Mouse (Mus musculus): Measurements from ENCODE around the gene Fosl1. TPM values are rescaled to one million over a fixed set of nuclear protein-coding genes. Genes with fewer than 3 reads are reported as not detected.
A peak's percentile ranks its signal among the peaks of the same experiment; 100 is the strongest.

The Fosl1 gene
- polyA plus RNA-seq, 1 experiment from 2014 or later: not detected

DNA sequence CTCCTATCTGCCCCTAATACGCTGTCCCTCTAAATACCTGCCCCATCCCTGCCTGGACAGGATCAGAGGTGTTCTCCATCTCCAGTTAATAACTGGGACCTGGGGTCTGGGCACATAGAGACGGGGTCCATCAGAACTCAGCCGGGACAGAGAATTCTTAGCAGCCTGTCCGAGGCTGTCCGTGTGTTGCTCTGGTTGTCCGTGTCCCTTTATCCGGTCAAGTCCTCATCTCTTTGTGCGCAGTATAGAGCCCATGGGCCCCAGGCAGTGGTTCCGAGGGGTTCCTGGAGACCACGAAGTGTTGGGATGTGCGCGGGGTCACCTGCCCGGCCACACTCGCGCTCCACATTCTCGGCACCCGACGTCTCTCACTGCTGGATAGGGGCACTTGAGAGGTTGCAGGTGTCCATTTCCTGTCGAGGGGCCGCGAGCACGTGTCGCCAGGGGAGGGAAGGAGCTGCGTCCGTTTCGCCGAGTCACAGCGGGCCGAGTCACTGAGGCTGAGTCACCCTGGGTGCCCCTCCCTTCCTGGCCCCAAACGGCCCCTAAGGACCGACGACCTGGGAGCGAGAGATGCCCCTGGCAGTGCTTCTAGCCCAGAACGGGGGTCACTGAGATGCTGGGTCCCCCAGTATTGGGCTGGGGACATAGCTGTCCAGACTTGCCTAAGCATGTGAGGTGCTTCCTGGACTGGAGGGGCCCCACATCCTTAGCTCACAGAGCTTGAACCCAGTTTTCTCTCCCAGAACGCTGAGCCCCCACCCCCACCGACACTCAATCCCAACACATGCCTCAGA, 1.2 kb downstream of the Fosl1 start:
- Histone ChIP-seq H3K4me1 (peaks cover 18% of the 10 kb centered on the region), H3K9me3 (no peaks in the 10 kb centered on the region), H3K4me3 (replicated peaks) (peak overlapping the region; percentile 51), H3K27me3 (peaks cover 78% of the 10 kb centered on the region), H3K4me2 (peak overlapping the region; percentile 86), H3K9ac (0 out of 2 replicates have a peak overlapping the region, but pooled peaks have one; percentile 63), H3K36me3 (replicated peaks) (no peaks in the 10 kb centered on the region), H3K27ac (no peak overlapping the region)
- ATAC-seq (ENCODE audit: low FRiP score): no peak
- WGBS: 7% methylated on average over 36 of the region's 36 CpGs

DNA sequence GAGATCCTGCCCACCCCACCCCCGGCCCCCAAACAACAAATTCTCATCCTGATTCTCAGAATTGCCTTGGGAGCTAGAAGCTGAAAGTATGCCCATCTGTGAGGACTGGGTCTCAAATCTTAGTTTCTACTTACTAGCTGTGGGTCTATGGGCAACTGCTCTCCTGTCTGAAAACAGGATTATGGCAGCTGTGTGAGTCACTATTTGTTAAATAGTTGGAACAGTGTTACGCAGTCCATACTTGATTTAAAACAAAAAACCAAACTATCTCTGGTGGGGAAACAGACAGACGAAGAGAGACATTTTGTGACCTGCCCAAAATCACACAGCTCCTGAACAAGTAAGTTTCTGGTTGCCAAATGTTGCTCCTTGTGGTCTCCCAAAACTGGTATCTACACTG, 2.3 kb downstream of the Fosl1 start:
- Histone ChIP-seq H3K9me3 (no peaks in the 10 kb centered on the region), H3K27me3 (peaks cover 72% of the 10 kb centered on the region), H3K27ac (no peak overlapping the region), H3K9ac (no peak overlapping the region), H3K36me3 (replicated peaks) (peaks cover 8% of the 10 kb centered on the region; the same call in 1 of the 2 replicates), H3K4me1 (peaks cover 18% of the 10 kb centered on the region), H3K4me3 (replicated peaks) (no peak overlapping the region), H3K4me2 (no peak overlapping the region)
- WGBS: 91% methylated on average over 3 of the region's 3 CpGs
- ATAC-seq (ENCODE audit: low FRiP score): no peak

DNA sequence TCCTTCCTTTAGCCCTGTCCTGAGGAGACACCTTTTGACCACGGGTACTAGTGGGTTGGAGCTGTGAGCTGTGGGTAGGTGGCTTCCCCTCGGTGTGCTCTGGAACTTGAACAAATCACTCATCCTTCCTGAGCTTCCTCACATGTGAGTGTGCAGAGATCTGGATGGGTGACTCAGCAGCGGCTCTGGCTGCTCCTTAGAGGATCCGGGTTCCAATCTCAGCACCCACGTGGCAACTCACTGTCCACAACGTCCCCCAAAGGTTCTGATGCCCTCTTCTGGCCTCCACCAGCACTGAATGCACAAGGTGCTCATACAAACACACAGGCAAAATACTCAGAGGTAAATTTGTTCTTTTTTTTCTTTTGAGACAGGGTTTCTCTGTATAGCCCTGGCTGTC, 4.4 kb downstream of the Fosl1 start:
- H3K9ac ChIP-seq: no peak overlapping the region
- H3K36me3 ChIP-seq (replicated peaks): peaks cover 11% of the 10 kb centered on the region; the same call in 1 of the 2 replicates
- peaks cover 39% of the 10 kb centered on the region for H3K4me1 ChIP-seq
- no peak for ATAC-seq (ENCODE audit: low FRiP score)
- no peak overlapping the region for H3K27ac ChIP-seq
- H3K4me3 ChIP-seq (replicated peaks): no peak overlapping the region
- WGBS: 89% methylated on average over 6 of the region's 6 CpGs
- H3K4me2 ChIP-seq: no peak overlapping the region
- H3K27me3 ChIP-seq: peaks cover 56% of the 10 kb centered on the region
- no peaks in the 10 kb centered on the region for H3K9me3 ChIP-seq

DNA sequence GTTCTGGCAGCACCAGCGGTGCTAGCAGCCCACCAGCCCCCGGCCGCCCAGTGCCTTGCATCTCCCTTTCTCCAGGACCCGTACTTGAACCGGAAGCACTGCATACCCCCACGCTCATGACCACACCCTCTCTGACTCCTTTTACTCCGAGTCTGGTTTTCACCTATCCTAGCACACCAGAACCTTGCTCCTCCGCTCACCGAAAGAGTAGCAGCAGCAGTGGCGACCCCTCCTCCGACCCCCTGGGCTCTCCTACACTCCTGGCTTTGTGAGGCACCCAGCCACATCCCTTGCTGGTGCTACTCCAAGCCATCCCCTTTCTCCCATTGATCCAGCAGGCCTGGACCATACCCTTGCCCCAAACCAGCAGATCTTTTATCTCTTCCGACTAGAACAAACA, 7.7 kb downstream of the Fosl1 start:
- Histone ChIP-seq H3K27ac (no peak overlapping the region), H3K9me3 (no peaks in the 10 kb centered on the region), H3K4me2 (peak overlapping the region; percentile 100; the same call in 1 of the 2 replicates), H3K4me3 (replicated peaks) (no peak overlapping the region), H3K9ac (no peak overlapping the region), H3K4me1 (peaks cover 34% of the 10 kb centered on the region), H3K36me3 (replicated peaks) (peaks cover 11% of the 10 kb centered on the region; the same call in 1 of the 2 replicates), H3K27me3 (peaks cover 38% of the 10 kb centered on the region)
- no peak for ATAC-seq (ENCODE audit: low FRiP score)
- 86% methylated on average over 12 of the region's 12 CpGs for WGBS

DNA sequence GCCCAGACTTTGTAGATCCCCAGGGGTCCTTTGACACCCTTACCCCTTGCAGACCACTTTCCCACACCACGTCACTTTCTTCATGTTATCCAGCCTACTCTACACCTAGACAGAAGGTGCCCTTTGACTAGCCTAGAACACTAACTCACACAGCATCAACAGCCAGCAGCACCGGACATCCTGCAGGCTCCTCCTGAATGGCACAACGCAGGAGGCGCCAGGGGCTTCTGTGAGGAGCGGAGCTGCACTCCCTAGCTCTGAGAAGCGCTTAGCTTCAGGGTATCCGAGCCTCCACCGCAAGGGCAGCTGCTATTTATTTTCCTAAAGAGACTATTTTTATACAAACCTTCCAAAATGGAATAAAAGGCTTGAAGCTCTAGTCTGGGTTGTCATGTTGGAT, 8.2 kb downstream of the Fosl1 start:
- H3K27ac ChIP-seq: no peak overlapping the region

DNA sequence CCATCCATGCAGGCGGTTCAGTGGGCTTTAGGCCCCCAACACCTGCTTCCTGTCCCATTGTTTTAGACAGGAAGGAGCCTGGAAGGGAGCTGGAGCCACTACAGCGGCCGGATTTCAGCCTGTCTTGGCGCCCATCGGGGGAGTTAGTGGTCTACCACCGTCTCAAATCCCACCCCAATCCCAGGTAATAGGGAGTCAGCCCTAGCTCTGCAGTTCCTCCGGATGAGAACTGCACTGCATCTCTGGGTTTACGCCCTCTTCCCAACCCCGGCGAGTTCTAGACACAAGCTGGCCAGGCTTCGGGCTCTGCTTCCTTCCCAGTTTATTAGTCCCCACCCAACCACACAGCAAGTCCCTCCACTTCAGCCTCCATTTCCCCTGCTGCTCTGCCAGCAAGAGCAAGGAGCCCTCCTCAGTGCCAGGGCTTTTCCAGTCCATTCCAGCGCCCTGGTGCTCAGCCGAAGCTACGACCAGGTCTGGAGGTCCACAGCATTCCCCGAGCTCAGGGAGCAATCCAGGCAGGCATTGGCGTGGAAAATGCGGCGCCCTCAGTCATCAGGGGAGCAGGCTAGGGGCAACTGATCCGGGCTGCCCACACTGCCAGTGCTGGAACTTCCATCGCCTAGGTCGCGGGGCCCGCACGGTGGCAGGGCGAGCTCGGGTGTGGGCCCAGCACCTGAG, 9.0 kb downstream of the Fosl1 start:
- ATAC-seq (ENCODE audit: low FRiP score): peak; percentile 43; the same call in 1 of the 2 replicates
- WGBS: 5% methylated on average over 26 of the region's 26 CpGs
- Histone ChIP-seq H3K36me3 (replicated peaks) (peaks cover 11% of the 10 kb centered on the region; the same call in 1 of the 2 replicates), H3K9ac (peak overlapping the region; percentile 86), H3K27ac (peak overlapping the region; percentile 94), H3K9me3 (no peaks in the 10 kb centered on the region), H3K4me3 (replicated peaks) (peak overlapping the region; percentile 77), H3K4me1 (peaks cover 41% of the 10 kb centered on the region), H3K4me2 (peak overlapping the region; percentile 100), H3K27me3 (peaks cover 24% of the 10 kb centered on the region)

More for the DNA sequence above, 8.2 kb downstream of the Fosl1 start:
- ATAC-seq (ENCODE audit: low FRiP score): no peak
- Histone ChIP-seq H3K27me3 (peaks cover 32% of the 10 kb centered on the region), H3K36me3 (replicated peaks) (peaks cover 11% of the 10 kb centered on the region; the same call in 1 of the 2 replicates), H3K4me2 (peak overlapping the region; percentile 100), H3K9me3 (no peaks in the 10 kb centered on the region), H3K4me1 (peaks cover 34% of the 10 kb centered on the region), H3K4me3 (replicated peaks) (peak overlapping the region; percentile 77), H3K9ac (no peak overlapping the region; the same call in 1 of the 2 replicates)
- 66% methylated on average over 8 of the region's 8 CpGs for WGBS

DNA sequence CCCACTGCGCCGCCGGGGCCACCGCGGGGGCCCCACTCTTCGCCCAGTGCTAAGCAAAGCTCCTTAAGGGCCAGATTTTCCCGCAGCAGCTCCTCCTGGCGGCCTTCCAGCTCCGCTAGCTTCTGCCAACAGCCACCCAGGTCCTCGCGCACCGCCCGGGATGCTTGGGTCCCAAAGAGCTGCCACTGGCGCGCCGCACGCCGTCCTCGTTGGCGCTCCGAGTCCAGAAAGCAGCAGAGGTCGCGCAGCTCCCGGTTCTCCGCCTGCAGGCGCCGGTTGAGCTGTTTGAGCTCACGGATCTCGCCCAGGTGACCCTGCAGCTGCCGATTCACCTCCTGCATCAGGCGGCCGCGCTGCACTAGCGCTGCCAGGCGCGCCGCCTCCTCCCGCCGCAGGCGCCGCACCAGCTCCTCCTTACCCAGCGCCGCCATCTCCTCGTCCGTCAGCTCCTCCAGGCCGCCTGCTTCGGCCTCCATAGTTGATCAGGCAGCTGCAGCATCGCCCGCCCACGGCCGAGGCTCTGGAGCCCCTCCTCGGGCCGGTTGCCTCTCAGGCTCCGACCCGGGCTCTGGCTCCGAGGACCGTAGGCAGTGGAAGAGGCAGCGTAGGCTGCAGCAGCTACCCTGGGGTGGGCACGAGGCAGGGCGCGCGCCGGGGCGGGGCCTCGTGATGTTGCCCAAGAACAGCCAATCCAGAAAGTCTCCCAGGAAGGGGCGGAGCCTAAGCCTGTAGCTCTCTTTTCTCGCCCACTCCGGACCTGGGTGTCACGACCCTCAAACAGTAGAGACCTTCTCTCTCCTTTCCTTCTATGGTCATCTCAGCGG, 9.8 kb downstream of the Fosl1 start:
- H3K27ac ChIP-seq: peak overlapping the region; percentile 94
- no peaks in the 10 kb centered on the region for H3K9me3 ChIP-seq
- peak overlapping the region; percentile 100 for H3K4me2 ChIP-seq
- WGBS: under 1% methylated on average over 70 of the region's 70 CpGs
- H3K9ac ChIP-seq: peak overlapping the region; percentile 86
- peak; percentile 94 for ATAC-seq (ENCODE audit: low FRiP score)
- peaks cover 48% of the 10 kb centered on the region for H3K4me1 ChIP-seq
- peaks cover 18% of the 10 kb centered on the region for H3K27me3 ChIP-seq
- peak overlapping the region; percentile 77 for H3K4me3 ChIP-seq (replicated peaks)
- peaks cover 14% of the 10 kb centered on the region for H3K36me3 ChIP-seq (replicated peaks)

DNA sequence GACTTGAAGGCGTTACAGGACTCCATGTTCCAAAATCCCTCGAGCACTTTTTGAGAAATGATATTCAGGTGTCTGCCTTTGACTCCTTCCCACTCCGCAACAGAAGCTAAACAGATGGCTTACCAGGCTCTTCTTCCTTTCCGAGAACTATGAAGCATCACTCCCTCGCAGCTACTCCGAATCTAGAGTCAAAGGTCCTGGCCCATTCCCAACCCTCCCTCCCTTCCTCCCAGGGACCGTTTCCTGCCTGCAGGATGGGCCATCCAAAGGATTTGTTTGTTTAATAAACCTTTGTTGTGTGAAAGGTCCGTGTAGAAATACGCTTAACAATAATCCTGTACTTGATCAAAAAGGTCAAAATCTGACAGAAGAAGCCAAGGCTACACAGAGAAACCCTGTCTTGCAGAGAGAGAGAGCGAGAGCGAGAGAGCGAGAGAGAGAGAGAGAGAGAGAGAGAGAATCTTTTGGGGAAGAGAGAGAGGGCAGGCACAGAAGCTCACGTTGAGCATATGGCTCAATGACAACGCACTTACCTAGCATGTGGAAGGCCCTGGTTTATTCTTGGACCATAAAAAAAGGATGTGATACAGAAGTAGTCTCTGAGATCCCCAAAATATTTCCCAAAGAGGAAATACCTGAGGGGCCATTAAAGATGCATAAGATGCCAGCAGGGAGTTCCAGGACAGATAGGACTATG, 10.5 kb downstream of the Fosl1 start, which contains the start of gene Ccdc85b:
TSS of gene Ccdc85b (minus strand) at position 149 of the 697 bp plus-strand sequence.
- no peak for ATAC-seq (ENCODE audit: low FRiP score)
- H3K27me3 ChIP-seq: peaks cover 18% of the 10 kb centered on the region
- peak within 1 kb of the TSS; percentile 77 for H3K4me3 ChIP-seq (replicated peaks)
- peak within 1 kb of the TSS; percentile 94 for H3K27ac ChIP-seq
- H3K4me2 ChIP-seq: peak within 1 kb of the TSS; percentile 100
- H3K4me1 ChIP-seq: peaks cover 48% of the 10 kb centered on the region
- H3K36me3 ChIP-seq (replicated peaks): peaks cover 21% of the 10 kb centered on the region
- no peaks in the 10 kb centered on the region for H3K9me3 ChIP-seq
- WGBS: 16% methylated on average over 14 of the region's 14 CpGs
- H3K9ac ChIP-seq: peak within 1 kb of the TSS; percentile 86

DNA sequence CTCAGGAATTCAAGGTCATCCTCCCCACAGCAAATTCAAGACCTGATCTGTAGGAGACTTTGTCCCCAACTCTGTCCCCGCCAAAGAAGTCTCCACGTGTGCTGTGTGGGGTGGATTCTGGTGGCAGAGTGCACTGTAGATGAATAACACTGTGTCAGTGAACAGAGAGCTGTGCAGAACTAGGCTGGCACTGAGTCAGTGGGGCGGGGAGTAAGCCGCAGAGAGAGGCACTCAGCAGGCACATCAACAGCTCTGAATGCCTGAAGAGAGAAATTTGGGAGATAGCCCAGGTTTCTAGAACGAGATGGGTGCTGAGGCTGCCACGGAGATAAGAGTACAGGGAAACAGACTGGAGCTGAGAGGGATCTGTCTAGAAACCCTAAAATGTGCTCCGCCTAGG, 11.7 kb downstream of the Fosl1 start:
- 67% methylated on average over 7 of the region's 7 CpGs for WGBS
- H3K27ac ChIP-seq: no peak overlapping the region
- peaks cover 54% of the 10 kb centered on the region for H3K4me1 ChIP-seq
- no peak overlapping the region for H3K9ac ChIP-seq
- peaks cover 24% of the 10 kb centered on the region for H3K36me3 ChIP-seq (replicated peaks)
- no peak overlapping the region for H3K4me2 ChIP-seq
- no peaks in the 10 kb centered on the region for H3K9me3 ChIP-seq
- peaks cover 18% of the 10 kb centered on the region for H3K27me3 ChIP-seq
- no peak overlapping the region for H3K4me3 ChIP-seq (replicated peaks)
- ATAC-seq (ENCODE audit: low FRiP score): no peak

DNA sequence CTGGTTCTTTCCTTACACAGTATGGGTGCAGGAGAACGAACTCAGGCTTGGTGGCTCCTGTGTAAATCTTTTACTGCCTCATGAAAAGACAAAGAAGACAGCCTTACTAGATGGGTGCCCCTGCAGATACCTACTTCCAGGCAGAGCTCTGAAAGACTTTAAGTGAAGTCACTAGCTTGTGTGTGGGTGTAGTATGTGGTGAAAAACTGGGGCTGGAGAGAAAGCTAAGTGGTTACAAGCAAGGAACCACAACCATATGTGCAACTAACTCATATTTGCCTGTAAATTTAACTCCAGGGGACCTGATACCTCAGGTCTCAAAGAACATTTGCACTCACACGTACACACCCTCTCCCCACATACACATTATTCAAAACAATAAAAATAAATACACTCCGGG, 12.5 kb downstream of the Fosl1 start:
- Histone ChIP-seq H3K36me3 (replicated peaks) (peaks cover 20% of the 10 kb centered on the region), H3K4me1 (peaks cover 61% of the 10 kb centered on the region), H3K4me3 (replicated peaks) (peak overlapping the region; percentile 75), H3K9me3 (no peaks in the 10 kb centered on the region), H3K27me3 (peaks cover 18% of the 10 kb centered on the region), H3K9ac (peak overlapping the region; percentile 79), H3K27ac (no peak overlapping the region), H3K4me2 (peak overlapping the region; percentile 90)
- no peak for ATAC-seq (ENCODE audit: low FRiP score)
- WGBS: 32% methylated on average over 3 of the region's 3 CpGs

DNA sequence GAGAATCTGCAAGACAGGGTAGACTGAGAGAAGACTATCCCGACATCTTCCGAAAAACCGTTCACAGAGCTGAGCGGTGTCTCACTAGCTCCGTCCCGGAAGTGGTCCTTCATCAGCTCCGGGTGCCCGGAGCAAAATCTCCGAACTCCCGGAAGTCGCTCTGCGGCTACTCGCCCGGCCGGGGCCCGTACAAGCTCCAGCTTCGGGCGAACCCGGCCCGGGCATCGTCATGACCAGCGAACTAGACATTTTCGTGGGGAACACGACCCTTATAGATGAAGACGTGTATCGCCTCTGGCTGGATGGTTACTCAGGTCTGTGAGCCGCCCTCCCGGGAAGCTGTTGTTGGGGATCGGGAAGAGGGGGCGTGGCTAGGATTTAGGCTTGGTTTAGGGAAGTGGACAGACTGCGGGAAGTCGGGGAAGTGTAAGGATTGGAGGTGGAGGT, 13.1 kb downstream of the Fosl1 start, which contains the start of gene Fibp:
TSS of gene Fibp (plus strand) at position 151 of the 447 bp plus-strand sequence.
- H3K9ac ChIP-seq: peak within 1 kb of the TSS; percentile 79
- peak; percentile 60 for ATAC-seq (ENCODE audit: low FRiP score)
- peaks cover 25% of the 10 kb centered on the region for H3K36me3 ChIP-seq (replicated peaks)
- peak within 1 kb of the TSS; percentile 90 for H3K4me2 ChIP-seq
- H3K4me3 ChIP-seq (replicated peaks): peak within 1 kb of the TSS; percentile 75
- H3K9me3 ChIP-seq: no peaks in the 10 kb centered on the region
- peak within 1 kb of the TSS; percentile 71 for H3K27ac ChIP-seq
- H3K27me3 ChIP-seq: peaks cover 15% of the 10 kb centered on the region
- WGBS: under 1% methylated on average over 32 of the region's 32 CpGs
- peaks cover 55% of the 10 kb centered on the region for H3K4me1 ChIP-seq
